Mouse (Mus musculus): ENCODE measurements around the gene Gas2. TPM values are rescaled to one million over a fixed set of nuclear protein-coding genes. Genes with fewer than 3 reads are reported as not detected.

Gene Gas2
- polyA plus RNA-seq, 1 experiment, result 8.5 TPM

DNA sequence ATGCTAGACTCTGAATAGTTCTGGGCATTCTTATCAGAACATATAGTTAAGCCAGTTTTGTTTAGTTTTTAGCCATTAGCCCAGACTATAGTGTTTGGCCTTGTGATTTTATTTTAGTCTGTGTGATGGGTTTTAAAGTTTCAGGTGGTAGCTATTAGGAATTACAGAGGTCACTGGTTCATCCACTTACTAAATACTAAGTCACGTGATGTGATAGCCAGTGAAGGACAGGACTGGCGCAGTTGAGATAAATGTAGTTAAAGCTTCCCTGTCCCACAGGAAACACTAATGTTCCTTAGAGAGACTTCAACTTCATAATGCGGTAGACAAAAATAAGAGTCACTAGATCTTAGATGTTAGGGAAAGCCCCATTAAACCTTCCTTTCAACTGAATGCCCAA lies 1.0 kb downstream of the Gas2 start:
- Histone ChIP-seq H3K27me3 (ENCODE audit: control insufficient read depth, insufficient read depth, insufficient read length) (no peaks in the 10 kb centered on the region), H3K79me2 (ENCODE audit: control insufficient read depth, insufficient read depth) (peaks cover 39% of the 10 kb centered on the region), H3ac (ENCODE audit: control insufficient read depth, insufficient read length) (no peak overlapping the region), H3K4me2 (ENCODE audit: low read depth) (peak overlapping the region; percentile 96), H3K36me3 (ENCODE audit: control insufficient read depth, insufficient read depth) (peaks cover 20% of the 10 kb centered on the region), H3K4me3 (peak overlapping the region; percentile 39)
- TF ChIP-seq TCF3 (IDR thresholded peaks at IDR 0.05; ENCODE audit: insufficient read length, low read depth) (no peak), MYOG (IDR thresholded peaks at IDR 0.05; ENCODE audit: control insufficient read depth in 1 of 3, insufficient read depth in 1 of 3, insufficient read length in 2 of 3, low read depth in 2 of 3) (no peak), TCF12 (IDR thresholded peaks at IDR 0.05; ENCODE audit: insufficient read depth, poor library complexity, severe bottlenecking) (no peak)

DNA sequence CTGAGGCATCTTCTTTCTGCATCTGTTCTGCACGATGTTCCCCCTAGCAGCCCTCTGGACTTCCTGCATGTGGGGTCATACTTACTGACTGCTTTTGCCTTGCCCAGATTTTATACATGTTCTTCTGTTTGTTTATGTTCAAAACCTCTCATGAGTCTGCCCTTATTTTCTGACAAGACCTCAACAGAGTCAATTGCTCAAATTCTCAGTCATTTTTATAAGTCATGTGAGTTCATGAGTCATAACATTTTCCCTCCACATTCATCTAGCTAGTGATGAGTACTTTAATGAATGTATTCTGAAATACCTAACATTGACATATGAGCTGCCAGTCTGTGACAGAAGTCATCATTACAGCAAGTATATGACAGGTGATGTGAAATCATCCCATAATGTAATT lies 3.5 kb downstream of the Gas2 start:
- Histone ChIP-seq H3K36me3 (ENCODE audit: control insufficient read depth, insufficient read depth) (peaks cover 6% of the 10 kb centered on the region), H3K4me2 (ENCODE audit: low read depth) (peak overlapping the region; percentile 36), H3ac (ENCODE audit: control insufficient read depth, insufficient read length) (no peak overlapping the region), H3K27me3 (ENCODE audit: control insufficient read depth, insufficient read depth, insufficient read length) (no peaks in the 10 kb centered on the region), H3K79me2 (ENCODE audit: control insufficient read depth, insufficient read depth) (peaks cover 16% of the 10 kb centered on the region), H3K4me3 (no peak overlapping the region)
- TF ChIP-seq MAX (IDR thresholded peaks at IDR 0.05; ENCODE audit: low read depth) (no peak), POLR2AphosphoS2 (IDR thresholded peaks at IDR 0.05; ENCODE audit: insufficient read length, low read depth) (no peak), E2F4 (IDR thresholded peaks at IDR 0.05; ENCODE audit: insufficient read depth) (no peak), POLR2A (IDR thresholded peaks at IDR 0.05; ENCODE audit: insufficient read length, low read depth) (no peak), TCF3 (IDR thresholded peaks at IDR 0.05; ENCODE audit: insufficient read length, low read depth) (no peak), USF1 (IDR thresholded peaks at IDR 0.05; ENCODE audit: low read depth) (no peak), MYOG (IDR thresholded peaks at IDR 0.05; ENCODE audit: control insufficient read depth in 1 of 3, insufficient read depth in 1 of 3, insufficient read length in 2 of 3, low read depth in 2 of 3) (no peak), CEBPB (IDR thresholded peaks at IDR 0.05; ENCODE audit: insufficient read depth, poor library complexity, severe bottlenecking) (no peak), SRF (IDR thresholded peaks at IDR 0.05; ENCODE audit: control insufficient read depth, insufficient read length, low read depth) (no peak), TCF12 (IDR thresholded peaks at IDR 0.05; ENCODE audit: insufficient read depth, poor library complexity, severe bottlenecking) (no peak), MYOD1 (IDR thresholded peaks at IDR 0.05; ENCODE audit: control insufficient read depth in 1 of 3, insufficient read length in 2 of 3, low read depth in 2 of 3) (no peak)

DNA sequence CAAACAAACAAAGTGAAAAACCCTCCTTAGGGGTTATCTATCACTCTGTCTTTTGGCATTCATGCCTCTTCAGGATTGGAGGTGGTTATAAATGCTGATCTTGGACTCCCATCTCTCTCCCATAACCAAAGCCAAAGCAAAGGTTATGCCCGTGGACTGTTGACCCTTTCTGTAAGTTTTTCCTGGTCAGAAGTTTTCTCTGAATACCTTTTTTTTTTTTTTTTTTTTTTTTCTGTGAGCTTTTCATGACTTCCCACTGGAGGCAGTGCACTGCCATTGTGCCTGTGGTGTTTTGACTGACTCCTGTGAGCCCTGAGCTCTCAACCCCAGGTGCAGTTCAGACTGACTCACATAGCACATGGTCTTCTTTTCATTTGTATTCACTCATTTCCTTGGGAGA lies 6.2 kb downstream of the Gas2 start:
- TF ChIP-seq REST (IDR thresholded peaks at IDR 0.05; ENCODE audit: insufficient read depth, insufficient read length), result no peak
- no peak for TF ChIP-seq CEBPB (IDR thresholded peaks at IDR 0.05; ENCODE audit: insufficient read depth, poor library complexity, severe bottlenecking)
- TF ChIP-seq MYOD1 (IDR thresholded peaks at IDR 0.05; ENCODE audit: control insufficient read depth in 1 of 3, insufficient read length in 2 of 3, low read depth in 2 of 3), result no peak
- no peak for TF ChIP-seq MYOG (IDR thresholded peaks at IDR 0.05; ENCODE audit: control insufficient read depth in 1 of 3, insufficient read depth in 1 of 3, insufficient read length in 2 of 3, low read depth in 2 of 3)
- TF ChIP-seq POLR2AphosphoS2 (IDR thresholded peaks at IDR 0.05; ENCODE audit: insufficient read length, low read depth), result no peak
- TF ChIP-seq E2F4 (IDR thresholded peaks at IDR 0.05; ENCODE audit: insufficient read depth), result no peak
- TF ChIP-seq SRF (IDR thresholded peaks at IDR 0.05; ENCODE audit: control insufficient read depth, insufficient read length, low read depth), result no peak
- TF ChIP-seq POLR2A (IDR thresholded peaks at IDR 0.05; ENCODE audit: insufficient read length, low read depth), result no peak
- no peak for TF ChIP-seq USF1 (IDR thresholded peaks at IDR 0.05; ENCODE audit: low read depth)
- TF ChIP-seq TCF3 (IDR thresholded peaks at IDR 0.05; ENCODE audit: insufficient read length, low read depth), result no peak
- no peak for TF ChIP-seq MAX (IDR thresholded peaks at IDR 0.05; ENCODE audit: low read depth)
- no peak for TF ChIP-seq TCF12 (IDR thresholded peaks at IDR 0.05; ENCODE audit: insufficient read depth, poor library complexity, severe bottlenecking)
- Histone ChIP-seq H3K4me3 (no peak overlapping the region), H3ac (ENCODE audit: control insufficient read depth, insufficient read length) (no peak overlapping the region), H3K36me3 (ENCODE audit: control insufficient read depth, insufficient read depth) (peaks cover 10% of the 10 kb centered on the region), H3K27me3 (ENCODE audit: control insufficient read depth, insufficient read depth, insufficient read length) (no peaks in the 10 kb centered on the region), H3K4me2 (ENCODE audit: low read depth) (no peak overlapping the region), H3K79me2 (ENCODE audit: control insufficient read depth, insufficient read depth) (peaks cover under 1% of the 10 kb centered on the region)

DNA sequence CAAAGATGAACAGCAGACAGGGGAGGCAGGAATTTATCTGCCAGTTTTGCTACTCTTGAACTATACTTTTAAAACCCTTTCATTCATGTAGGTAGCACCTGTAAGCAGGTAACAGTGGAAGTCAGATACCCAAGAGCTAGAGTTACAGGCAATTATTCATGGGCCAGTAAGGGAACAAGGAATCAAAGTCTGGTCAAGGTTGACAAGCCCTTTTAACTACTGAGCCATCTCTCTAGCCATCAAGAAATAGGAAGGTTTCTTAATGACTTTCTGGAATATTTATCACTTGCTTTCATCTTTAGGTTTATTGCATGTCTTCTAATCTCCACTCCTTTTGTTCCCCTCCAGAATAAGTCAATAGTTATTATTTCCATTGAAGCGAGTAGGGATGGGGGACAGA lies 10.2 kb downstream of the Gas2 start:
- Histone ChIP-seq H3K36me3 (ENCODE audit: control insufficient read depth, insufficient read depth) (peaks cover 10% of the 10 kb centered on the region), H3K79me2 (ENCODE audit: control insufficient read depth, insufficient read depth) (no peaks in the 10 kb centered on the region), H3K4me3 (no peak overlapping the region), H3K4me2 (ENCODE audit: low read depth) (no peak overlapping the region), H3ac (ENCODE audit: control insufficient read depth, insufficient read length) (no peak overlapping the region), H3K27me3 (ENCODE audit: control insufficient read depth, insufficient read depth, insufficient read length) (no peaks in the 10 kb centered on the region)
- TF ChIP-seq POLR2A (IDR thresholded peaks at IDR 0.05; ENCODE audit: insufficient read length, low read depth) (no peak), E2F4 (IDR thresholded peaks at IDR 0.05; ENCODE audit: insufficient read depth) (no peak), MYOG (IDR thresholded peaks at IDR 0.05; ENCODE audit: control insufficient read depth in 1 of 3, insufficient read depth in 1 of 3, insufficient read length in 2 of 3, low read depth in 2 of 3) (no peak), TCF12 (IDR thresholded peaks at IDR 0.05; ENCODE audit: insufficient read depth, poor library complexity, severe bottlenecking) (no peak), USF1 (IDR thresholded peaks at IDR 0.05; ENCODE audit: low read depth) (no peak), TCF3 (IDR thresholded peaks at IDR 0.05; ENCODE audit: insufficient read length, low read depth) (no peak), MAX (IDR thresholded peaks at IDR 0.05; ENCODE audit: low read depth) (no peak), POLR2AphosphoS2 (IDR thresholded peaks at IDR 0.05; ENCODE audit: insufficient read length, low read depth) (no peak), CEBPB (IDR thresholded peaks at IDR 0.05; ENCODE audit: insufficient read depth, poor library complexity, severe bottlenecking) (no peak), MYOD1 (IDR thresholded peaks at IDR 0.05; ENCODE audit: control insufficient read depth in 1 of 3, insufficient read length in 2 of 3, low read depth in 2 of 3) (no peak), SRF (IDR thresholded peaks at IDR 0.05; ENCODE audit: control insufficient read depth, insufficient read length, low read depth) (no peak), REST (IDR thresholded peaks at IDR 0.05; ENCODE audit: insufficient read depth, insufficient read length) (no peak)

DNA sequence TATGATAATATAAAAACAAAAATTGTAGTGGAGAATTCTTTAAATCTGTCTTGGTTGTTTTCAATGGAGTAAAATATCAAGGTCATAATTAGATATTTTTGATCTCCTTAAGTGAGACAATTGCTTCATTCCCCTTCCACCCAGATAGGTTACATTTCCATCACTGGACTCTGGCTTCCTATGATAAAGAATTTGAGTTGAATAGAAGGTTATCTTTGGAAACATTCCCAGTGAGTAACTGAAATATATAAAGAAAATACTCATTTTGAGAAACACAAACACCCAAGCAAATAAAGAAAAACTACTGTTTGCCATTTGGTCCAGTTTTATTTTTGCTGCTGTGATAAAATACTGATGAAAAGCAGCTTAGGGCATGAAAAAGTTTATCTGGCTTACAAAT lies 10.8 kb downstream of the Gas2 start:
- Histone ChIP-seq H3K27me3 (ENCODE audit: control insufficient read depth, insufficient read depth, insufficient read length) (no peaks in the 10 kb centered on the region), H3K36me3 (ENCODE audit: control insufficient read depth, insufficient read depth) (peaks cover 8% of the 10 kb centered on the region), H3K4me2 (ENCODE audit: low read depth) (no peak overlapping the region), H3K79me2 (ENCODE audit: control insufficient read depth, insufficient read depth) (no peaks in the 10 kb centered on the region), H3ac (ENCODE audit: control insufficient read depth, insufficient read length) (no peak overlapping the region), H3K4me3 (no peak overlapping the region)
- no peak for TF ChIP-seq TCF3 (IDR thresholded peaks at IDR 0.05; ENCODE audit: insufficient read length, low read depth)
- TF ChIP-seq REST (IDR thresholded peaks at IDR 0.05; ENCODE audit: insufficient read depth, insufficient read length), result no peak
- no peak for TF ChIP-seq USF1 (IDR thresholded peaks at IDR 0.05; ENCODE audit: low read depth)
- TF ChIP-seq TCF12 (IDR thresholded peaks at IDR 0.05; ENCODE audit: insufficient read depth, poor library complexity, severe bottlenecking), result no peak
- no peak for TF ChIP-seq E2F4 (IDR thresholded peaks at IDR 0.05; ENCODE audit: insufficient read depth)
- TF ChIP-seq POLR2AphosphoS2 (IDR thresholded peaks at IDR 0.05; ENCODE audit: insufficient read length, low read depth), result no peak
- no peak for TF ChIP-seq CEBPB (IDR thresholded peaks at IDR 0.05; ENCODE audit: insufficient read depth, poor library complexity, severe bottlenecking)
- TF ChIP-seq MAX (IDR thresholded peaks at IDR 0.05; ENCODE audit: low read depth), result no peak
- TF ChIP-seq MYOG (IDR thresholded peaks at IDR 0.05; ENCODE audit: control insufficient read depth in 1 of 3, insufficient read depth in 1 of 3, insufficient read length in 2 of 3, low read depth in 2 of 3), result no peak
- no peak for TF ChIP-seq MYOD1 (IDR thresholded peaks at IDR 0.05; ENCODE audit: control insufficient read depth in 1 of 3, insufficient read length in 2 of 3, low read depth in 2 of 3)
- no peak for TF ChIP-seq POLR2A (IDR thresholded peaks at IDR 0.05; ENCODE audit: insufficient read length, low read depth)
